Mouse (Mus musculus): Measurements from ENCODE around the gene Sucla2. TPM values are rescaled to one million over a fixed set of nuclear protein-coding genes. Genes with fewer than 3 reads are reported as not detected.

The Sucla2 gene
- polyA plus RNA-seq, 1 experiment from 2014 or later: 139 TPM

- no peaks in the 10 kb centered on the region for H3K36me3 ChIP-seq
- no peak overlapping the region for H3K4me2 ChIP-seq
- H3K4me1 ChIP-seq: no peaks in the 10 kb centered on the region
- ATAC-seq (ENCODE audit: low FRiP score): no peak
- no peaks in the 10 kb centered on the region for H3K9me3 ChIP-seq (replicated peaks)
- H3K4me3 ChIP-seq (replicated peaks): no peak overlapping the region
- 75% methylated on average over 3 of the region's 3 CpGs for WGBS
- no peak overlapping the region for H3K9ac ChIP-seq (replicated peaks)
- no peaks in the 10 kb centered on the region for H3K27me3 ChIP-seq (replicated peaks)
- H3K27ac ChIP-seq (replicated peaks): no peak overlapping the region
Observed at GRCm38 (mm10) chr14:73625469-73625868, 100.3 kb downstream of the Sucla2 start.

GRCm38 (mm10) chr14:73631511-73631910, 106.4 kb downstream of the Sucla2 start:
- Histone ChIP-seq H3K4me2 (no peak overlapping the region), H3K9ac (replicated peaks) (no peak overlapping the region), H3K36me3 (no peaks in the 10 kb centered on the region), H3K27me3 (replicated peaks) (no peaks in the 10 kb centered on the region), H3K27ac (replicated peaks) (no peak overlapping the region), H3K4me3 (replicated peaks) (no peak overlapping the region), H3K4me1 (no peaks in the 10 kb centered on the region), H3K9me3 (replicated peaks) (no peaks in the 10 kb centered on the region)
- ATAC-seq (ENCODE audit: low FRiP score): no peak
- WGBS: 94% methylated on average over 4 of the region's 4 CpGs

GRCm38 (mm10) chr14:73632648-73633263, 107.6 kb downstream of the Sucla2 start:
- 41% methylated on average over 9 of the region's 9 CpGs for WGBS
- Histone ChIP-seq H3K27ac (replicated peaks) (no peak overlapping the region), H3K9ac (replicated peaks) (no peak overlapping the region), H3K4me1 (no peaks in the 10 kb centered on the region), H3K9me3 (replicated peaks) (no peaks in the 10 kb centered on the region), H3K4me2 (no peak overlapping the region), H3K27me3 (replicated peaks) (no peaks in the 10 kb centered on the region), H3K4me3 (replicated peaks) (no peak overlapping the region), H3K36me3 (no peaks in the 10 kb centered on the region)
- ATAC-seq (ENCODE audit: low FRiP score): no peak

- 92% methylated on average over 3 of the region's 3 CpGs for WGBS
Observed at GRCm38 (mm10) chr14:73634356-73634755, 109.2 kb downstream of the Sucla2 start.

GRCm38 (mm10) chr14:73637460-73637859, 112.3 kb downstream of the Sucla2 start:
- H3K4me3 ChIP-seq (replicated peaks): no peak overlapping the region
- H3K4me2 ChIP-seq: no peak overlapping the region
- no peaks in the 10 kb centered on the region for H3K27me3 ChIP-seq (replicated peaks)
- no peaks in the 10 kb centered on the region for H3K36me3 ChIP-seq
- H3K9ac ChIP-seq (replicated peaks): no peak overlapping the region
- H3K4me1 ChIP-seq: no peaks in the 10 kb centered on the region
- H3K9me3 ChIP-seq (replicated peaks): no peaks in the 10 kb centered on the region
- ATAC-seq (ENCODE audit: low FRiP score): no peak
- H3K27ac ChIP-seq (replicated peaks): no peak overlapping the region

More at GRCm38 (mm10) chr14:73634356-73634755, 109.2 kb downstream of the Sucla2 start:
- Histone ChIP-seq H3K4me1 (no peaks in the 10 kb centered on the region), H3K36me3 (no peaks in the 10 kb centered on the region), H3K4me2 (no peak overlapping the region), H3K9me3 (replicated peaks) (no peaks in the 10 kb centered on the region), H3K4me3 (replicated peaks) (no peak overlapping the region), H3K27me3 (replicated peaks) (no peaks in the 10 kb centered on the region), H3K27ac (replicated peaks) (no peak overlapping the region), H3K9ac (replicated peaks) (no peak overlapping the region)
- ATAC-seq (ENCODE audit: low FRiP score): no peak

Other genes with a start within 250 kb of the Sucla2 start
- 20.3 and 25.4 TPM in 2 replicates for gene Rb1, start 199.5 kb upstream of the Sucla2 start, polyA plus RNA-seq (2015; fragmentation: Nextera tagmentation; extraction: Ambion mirVana)
- gene Itm2b, start 140.0 kb upstream of the Sucla2 start, polyA plus RNA-seq (2015; fragmentation: Nextera tagmentation; extraction: Ambion mirVana): 763 and 813 TPM in 2 replicates
- gene Med4, start 15.3 kb upstream of the Sucla2 start, polyA plus RNA-seq (2015; fragmentation: Nextera tagmentation; extraction: Ambion mirVana): 79.9 and 81.6 TPM in 2 replicates
- gene Nudt15, start 22.9 kb downstream of the Sucla2 start, polyA plus RNA-seq (2015; fragmentation: Nextera tagmentation; extraction: Ambion mirVana): 7.9 and 8.5 TPM in 2 replicates
- not detected in 2 replicates for gene Gm21750, start 135.9 kb downstream of the Sucla2 start, polyA plus RNA-seq (2015; fragmentation: Nextera tagmentation; extraction: Ambion mirVana)

Measured in neural tube, embryonic 15.5 days (tissue).